Mouse (Mus musculus): ENCODE measurements around the gene Fuk.

- TF ChIP-seq CTCF (IDR thresholded peaks at IDR 0.05; ENCODE audit: borderline replicate concordance, extremely low read depth, insufficient read depth, insufficient read length) (no peak), POLR2A (IDR thresholded peaks at IDR 0.05; ENCODE audit: borderline replicate concordance, extremely low read depth, insufficient read depth, insufficient read length, poor library complexity, severe bottlenecking) (no peak)
These were observed 20.5 kb downstream of the Fuk start for GRCm38 (mm10) chr8:110881741-110882310.
